Mouse (Mus musculus) granulocyte monocyte progenitor cell, adult 5-6 weeks (primary cell): ENCODE results near the gene Smim20. TPM values are rescaled to one million over a fixed set of nuclear protein-coding genes. Genes with fewer than 3 reads are reported as not detected.

Source experiments
- ATAC-seq: replicated peaks from 2 replicates; pipeline ENCODE4 v1.8.0; 2016; ENCODE audit warnings: mild to moderate bottlenecking, moderate TSS enrichment, inconsistent platforms; ENCODE audit not compliant: poor library complexity, severe bottlenecking
- total RNA-seq, 2 experiments: library from RNA; stranded (forward) in 1 of 2; stranded (reverse) in 1 of 2; fragments of 200-712, 200-1000 nt in 1 of 2; fragments of >200 nt in 1 of 2; fragmentation: Nextera tagmentation in 1 of 2; gene quantifications; 2 replicates each; pipeline ENCODE4 v1.2.3; 2014 to 2017

The Smim20 gene
- total RNA-seq (2014; fragmentation: Nextera tagmentation) (51.4 and 54.4 TPM in 2 replicates), total RNA-seq (2017) (48.3 and 57.0 TPM in 2 replicates)

DNA sequence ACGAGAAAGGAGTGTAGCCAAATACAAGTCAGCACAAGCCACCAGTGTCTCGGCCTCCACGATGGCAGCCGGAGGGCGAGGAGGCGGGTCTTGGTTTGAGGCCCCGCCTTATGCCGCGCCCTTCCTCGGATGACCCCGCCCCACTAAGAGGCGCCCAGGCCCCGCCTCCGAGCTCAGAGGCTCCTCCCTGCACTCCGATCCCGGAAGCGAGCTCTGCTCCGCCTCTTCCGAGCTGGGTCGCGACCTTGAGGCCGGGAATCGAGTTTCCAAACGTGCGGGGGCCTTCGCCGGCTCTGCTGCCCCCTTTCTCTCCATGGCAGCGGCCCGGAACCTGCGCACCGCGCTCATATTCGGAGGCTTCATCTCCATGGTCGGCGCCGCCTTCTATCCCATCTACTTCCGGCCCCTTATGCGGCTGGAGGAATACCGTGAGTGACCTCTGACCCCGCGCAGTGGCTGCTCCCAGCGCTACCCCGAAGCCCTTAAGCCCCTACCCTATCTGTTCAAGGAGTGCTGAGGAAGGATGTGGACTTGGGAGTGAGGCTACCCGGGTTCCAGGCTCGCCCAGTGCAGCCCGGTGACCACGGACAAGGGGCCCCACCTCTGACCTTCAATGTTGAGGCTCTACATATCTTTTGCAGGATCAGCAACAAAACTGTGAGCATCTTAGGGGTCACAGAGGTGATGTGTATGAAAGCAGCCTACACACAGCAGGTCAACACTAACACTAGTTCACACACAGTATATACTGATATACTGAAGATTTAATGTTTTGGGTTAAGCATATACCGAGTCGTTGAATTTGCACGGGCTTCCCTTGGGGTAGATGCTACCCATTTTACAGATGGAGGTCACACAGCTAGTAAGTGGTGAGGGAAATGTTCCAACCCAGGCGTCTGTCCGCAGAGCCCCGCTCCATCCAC is at the start of gene Smim20:
Gene Smim20, plus strand, starts transcription at position 153 of the 923 bp plus-strand sequence.
- ATAC-seq = peak; percentile 98

DNA sequence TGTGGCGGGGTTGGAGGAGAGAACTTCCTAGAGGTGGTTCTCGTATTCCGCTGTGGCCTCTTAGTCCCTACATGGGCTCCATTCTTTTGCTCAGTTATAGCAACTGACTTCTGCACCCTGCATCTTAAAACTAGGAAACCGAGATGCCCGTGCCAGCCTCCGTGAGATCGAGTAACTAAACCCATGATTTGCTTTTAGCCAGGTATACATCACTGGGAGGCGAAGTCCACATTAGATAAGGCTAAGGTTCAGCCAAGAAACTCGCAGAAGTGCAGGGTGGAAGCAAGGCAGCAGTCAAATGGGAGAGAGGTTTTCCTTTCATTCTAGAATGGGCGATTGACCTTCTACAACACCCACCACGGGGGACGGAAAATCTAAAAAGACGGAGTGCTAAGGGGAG is 41.4 kb upstream of the Smim20 start:
- ATAC-seq = no peak

DNA sequence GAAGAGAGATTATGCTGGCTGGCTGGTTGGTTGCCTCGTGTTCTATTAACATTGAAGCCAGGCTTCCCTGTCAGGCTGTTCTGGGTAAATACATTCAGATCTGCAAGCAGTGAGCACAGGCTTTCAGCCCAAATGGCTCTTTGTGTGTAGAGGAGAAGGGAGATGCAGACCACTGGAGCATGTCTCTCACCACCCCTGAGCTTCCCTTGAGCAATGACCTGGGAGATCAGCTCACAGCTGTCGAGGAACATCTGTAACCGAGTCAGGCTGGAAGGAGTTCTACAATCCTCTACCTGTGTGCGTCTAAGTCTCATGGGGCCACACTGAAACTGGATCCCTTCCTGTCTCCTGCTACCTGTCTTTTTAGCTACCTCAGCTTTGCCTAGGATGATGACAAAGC is 36.3 kb upstream of the Smim20 start:
- no peak for ATAC-seq

DNA sequence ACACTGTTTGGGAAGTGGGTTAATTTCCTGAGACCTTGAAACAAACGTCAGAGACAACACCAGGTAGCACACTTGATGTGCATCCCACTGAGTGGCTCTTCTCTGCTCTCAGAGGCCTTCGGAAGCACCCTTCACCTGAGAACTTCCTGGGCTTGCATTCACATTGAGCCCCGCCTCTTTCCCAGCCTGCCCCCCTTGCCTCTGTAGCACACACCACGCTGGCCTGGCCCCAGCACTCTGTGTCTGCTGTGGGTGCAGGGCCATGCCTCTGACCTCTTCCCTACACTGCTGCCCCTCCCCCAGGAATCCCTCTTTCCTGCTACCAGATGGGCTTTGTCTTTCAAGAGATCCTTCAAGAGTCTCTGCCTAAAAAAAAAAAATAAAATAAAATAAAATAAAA is 31.3 kb upstream of the Smim20 start:
- no peak for ATAC-seq

DNA sequence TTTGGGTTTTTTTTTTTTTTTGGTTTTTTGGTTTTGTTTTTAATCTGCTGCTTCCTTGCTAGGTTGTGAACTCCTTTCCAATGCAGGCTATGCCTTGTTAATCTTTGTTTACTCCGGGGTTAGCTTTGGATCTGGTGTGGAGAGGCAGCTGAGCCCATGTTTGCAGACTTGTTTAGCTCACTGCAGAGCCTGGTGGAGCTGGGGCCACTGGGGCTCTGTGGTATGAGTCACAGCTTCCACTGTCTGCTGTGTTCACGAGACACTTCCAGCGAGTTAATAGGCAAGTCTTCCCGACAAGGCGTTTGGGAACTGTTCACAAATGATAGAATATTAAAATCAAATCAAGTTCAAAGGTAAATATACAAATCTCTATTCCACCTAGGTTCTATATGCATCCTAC is 30.7 kb upstream of the Smim20 start:
- ATAC-seq = no peak

DNA sequence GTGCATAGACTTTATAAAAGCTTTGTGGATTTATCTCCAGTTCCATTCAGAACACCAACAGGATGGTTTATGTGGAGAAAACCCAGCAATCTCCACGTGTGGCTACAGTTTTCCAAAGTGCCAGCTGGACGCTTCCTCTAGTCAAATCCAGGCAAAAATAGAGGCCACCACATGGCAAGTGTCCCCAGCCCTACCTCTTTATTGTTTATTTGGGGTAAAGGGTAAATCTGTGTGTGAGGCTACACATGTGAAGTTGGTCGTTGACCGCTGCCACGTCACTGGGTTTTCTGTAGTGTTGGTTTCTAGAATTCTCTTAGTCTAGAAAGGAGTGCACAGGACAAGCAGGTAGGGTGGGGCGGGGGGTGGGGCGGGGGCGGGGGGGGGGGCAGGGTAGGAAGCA is 30.1 kb upstream of the Smim20 start:
- no peak for ATAC-seq

DNA sequence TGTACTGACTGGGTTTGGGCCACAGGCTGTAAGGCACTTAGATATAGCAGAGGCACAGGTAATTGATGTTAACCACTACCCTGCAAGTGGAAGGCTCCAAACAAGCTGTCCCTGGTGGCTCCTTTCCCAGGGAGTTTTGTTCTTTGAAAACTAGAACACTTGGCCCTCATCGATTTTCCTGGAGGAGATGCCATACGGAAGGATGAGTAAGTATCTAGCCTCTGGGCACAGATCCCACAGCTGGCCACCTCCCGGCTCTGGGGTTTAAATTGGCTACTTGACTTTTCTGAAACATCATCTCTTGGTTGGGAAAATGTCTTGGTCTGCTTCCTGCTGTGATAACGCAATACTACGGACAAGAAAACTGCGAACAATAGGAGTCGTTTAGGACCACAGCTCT is 28.1 kb upstream of the Smim20 start:
- ATAC-seq = no peak

DNA sequence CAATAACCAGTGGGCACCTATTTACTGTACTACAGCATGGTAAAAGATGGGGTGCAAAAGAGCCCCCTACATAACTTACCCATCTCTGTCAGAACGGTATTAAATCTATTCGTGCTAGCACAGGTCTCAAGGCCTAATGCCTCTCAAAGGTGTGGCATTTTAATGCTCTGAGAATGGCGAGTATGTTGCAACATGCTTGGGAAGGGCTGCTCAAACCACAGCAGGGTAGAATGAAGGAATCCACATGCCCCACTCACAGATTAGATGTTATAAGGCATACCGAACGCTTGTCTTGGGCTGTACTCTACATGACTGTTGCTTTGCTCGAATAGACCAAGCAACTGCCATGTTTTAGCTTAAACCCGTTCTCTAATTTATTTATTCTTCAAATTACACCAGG is 27.7 kb upstream of the Smim20 start:
- ATAC-seq = no peak

DNA sequence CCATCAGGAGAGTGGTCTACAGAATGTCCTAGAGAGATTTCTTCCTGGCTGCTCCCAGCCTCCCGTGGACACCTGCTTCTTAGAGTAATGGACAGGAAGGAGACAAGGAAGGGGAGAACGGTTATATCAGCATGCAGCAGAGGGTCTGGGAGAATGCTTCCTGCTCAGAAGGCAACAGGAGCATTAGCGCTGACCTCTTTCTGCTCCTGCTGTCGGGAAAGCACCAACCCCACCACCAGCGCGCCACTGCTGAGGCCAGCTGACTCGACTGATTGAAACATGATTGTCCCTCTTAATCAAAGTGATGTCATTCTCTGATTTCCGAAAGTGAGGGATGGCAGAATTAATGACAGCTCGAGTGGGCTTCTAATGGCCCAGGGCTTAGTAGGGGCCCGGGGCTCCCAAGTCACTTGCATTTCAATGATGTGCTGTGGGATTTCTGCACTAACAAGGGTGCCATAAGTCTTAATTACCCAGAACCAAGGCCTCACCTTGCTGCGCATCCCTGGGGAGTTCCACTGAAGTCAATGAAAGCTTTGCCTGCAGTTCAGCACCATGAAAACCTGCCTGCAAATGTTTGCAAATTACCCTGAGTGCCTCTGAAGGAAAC is 26.9 kb upstream of the Smim20 start:
- ATAC-seq = no peak

DNA sequence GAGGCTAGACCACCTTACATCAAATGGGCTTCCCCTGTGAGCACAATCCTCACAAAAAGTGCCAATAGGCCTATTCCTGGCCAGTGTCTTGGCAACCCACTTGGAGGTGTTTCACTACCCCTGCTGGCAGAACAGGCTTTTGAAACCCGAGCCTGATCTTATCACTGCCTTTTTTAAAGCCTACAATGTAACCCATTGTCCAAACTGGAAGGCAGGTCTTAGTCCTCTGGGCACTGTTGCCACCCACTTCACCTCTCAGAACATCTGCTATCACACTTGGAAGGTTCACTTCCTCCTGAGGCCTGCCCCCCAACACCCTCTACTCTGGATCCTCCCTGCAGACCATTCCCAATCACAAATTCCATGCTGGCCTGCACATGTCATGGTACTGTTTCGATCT is 25.8 kb upstream of the Smim20 start:
- ATAC-seq = no peak

DNA sequence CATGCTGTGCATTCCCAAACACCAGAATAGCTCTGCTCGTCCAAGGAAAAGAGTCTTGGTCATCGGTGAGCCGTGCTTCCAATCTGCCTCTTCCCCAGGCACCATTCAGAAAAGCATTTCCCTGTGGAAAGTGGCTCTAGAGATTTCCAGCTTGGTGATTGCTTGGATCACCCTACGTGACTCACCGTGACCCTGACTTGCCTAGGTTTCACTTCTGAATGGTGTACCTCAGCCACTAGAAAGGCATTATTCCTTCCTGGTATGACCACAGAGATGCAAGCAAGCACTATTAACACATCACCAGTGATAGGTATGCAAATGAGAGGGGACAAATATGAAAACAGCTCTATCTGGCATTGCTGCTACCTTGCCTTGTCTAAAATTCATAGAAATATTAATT is 24.9 kb upstream of the Smim20 start:
- ATAC-seq = peak; percentile 42

DNA sequence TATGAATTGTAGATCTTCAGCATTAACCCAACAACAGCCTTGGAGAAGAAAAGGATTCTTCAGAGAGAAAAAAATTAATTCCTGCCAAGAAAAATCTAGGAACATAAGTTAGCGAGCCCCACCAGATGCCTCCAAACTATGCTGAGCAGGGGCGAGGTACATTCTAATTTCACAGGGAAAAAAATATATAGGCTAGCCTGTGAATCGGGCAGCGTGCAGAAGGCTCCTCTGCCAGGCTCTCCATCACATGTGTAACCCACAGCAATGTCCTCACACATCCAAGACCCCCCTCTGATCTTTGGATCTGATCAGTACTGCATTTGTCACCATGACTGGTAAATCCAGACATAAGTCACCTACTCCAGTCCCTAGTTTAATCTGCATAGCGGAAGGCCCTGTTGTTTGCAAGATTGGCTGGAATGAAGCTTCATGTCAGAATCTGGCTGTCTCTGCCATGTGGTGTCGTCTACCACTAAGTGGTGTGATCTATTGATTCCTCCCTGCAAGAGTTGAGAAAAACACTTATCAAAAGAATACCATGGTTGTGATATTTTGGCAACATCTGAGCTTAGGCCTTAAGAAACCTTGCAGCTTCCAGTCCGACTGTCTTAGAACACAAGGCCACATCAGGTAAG is 23.9 kb upstream of the Smim20 start:
- no peak for ATAC-seq

DNA sequence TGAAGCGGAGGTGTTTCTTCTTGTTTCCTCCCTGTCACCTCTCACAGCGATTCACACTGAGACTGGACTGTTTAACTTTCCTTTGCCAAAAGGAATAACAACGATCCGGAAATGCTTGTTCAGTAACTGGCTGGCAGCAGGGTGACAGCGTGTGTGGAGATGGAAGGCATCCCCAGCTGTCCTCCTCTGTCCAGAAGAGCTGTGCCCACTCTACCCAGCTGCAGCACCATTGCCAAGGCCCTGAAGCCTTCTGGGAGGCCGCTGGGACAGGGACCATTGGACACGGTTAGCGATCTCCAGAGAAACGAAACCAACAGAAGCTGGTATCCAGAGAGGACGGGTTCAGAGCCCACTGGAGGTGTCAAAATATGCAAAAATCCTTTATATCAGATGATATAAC is 22.9 kb upstream of the Smim20 start:
- no peak for ATAC-seq

DNA sequence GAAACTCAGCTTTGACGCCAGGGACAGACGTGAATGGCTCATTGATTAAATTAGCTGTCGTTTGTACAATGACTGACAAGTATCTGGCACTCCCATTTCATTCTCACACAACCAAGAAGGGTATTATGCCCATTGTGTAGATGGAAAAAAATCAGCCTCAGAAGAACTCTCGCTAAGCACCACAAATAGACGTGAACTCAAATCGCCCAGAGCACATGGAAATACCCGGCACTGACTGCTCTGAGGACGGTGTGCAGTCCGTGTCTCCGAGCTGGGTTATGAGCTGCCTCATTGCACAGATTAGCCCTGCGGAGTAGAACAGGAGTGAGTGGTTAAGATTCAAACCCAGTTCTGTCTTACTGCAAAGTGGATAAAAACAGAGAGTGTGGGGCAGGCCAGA is 18.4 kb upstream of the Smim20 start:
- ATAC-seq = no peak

DNA sequence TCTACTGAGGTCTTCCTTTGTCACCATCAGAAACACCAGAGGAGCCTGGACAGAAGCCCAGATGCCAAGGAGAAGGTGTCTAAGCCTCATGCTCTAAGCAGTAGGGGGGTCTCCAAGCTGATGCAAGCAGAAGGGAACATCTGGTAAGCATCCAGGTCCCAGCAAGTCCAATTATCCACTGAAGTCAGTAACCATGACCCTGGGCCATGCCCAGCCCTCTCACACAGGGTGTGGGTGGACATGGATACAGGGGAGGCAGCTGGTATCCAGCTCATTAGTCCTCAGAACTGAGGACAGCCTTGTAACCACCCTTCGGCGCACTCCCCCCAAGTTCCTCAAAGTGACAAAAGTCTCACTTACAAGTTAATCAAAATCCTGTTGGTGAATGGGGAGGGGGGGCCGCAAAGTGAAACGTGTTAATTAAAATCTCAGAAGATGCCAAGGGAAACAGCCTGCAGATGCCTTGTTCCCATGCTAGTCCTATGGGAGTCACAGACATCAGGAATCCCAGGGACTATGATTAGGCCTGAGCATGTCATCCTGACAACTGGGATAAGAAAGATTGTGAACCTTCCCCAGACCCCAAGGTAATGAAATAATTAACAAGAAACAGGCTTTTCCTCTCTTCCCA is 17.3 kb upstream of the Smim20 start:
- ATAC-seq = no peak

DNA sequence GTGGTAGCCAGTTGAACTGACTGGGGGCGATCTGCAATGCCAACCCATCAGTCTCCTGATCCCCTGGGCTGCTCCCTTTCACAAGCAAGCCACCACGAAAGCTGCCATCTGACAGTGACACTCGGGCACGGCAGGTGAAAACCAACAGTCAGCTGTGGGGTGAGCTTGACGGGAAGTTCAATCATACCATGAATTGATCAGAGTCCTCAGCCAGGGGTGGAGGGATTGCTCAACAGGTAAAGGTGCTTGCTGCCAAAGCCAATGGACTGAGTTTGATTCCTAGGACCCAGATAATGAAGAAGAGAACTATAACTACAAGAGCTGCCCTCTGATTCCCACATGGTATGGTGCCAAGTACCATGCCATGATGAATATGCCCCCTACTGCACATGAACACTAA is 12.7 kb upstream of the Smim20 start:
- ATAC-seq = no peak

DNA sequence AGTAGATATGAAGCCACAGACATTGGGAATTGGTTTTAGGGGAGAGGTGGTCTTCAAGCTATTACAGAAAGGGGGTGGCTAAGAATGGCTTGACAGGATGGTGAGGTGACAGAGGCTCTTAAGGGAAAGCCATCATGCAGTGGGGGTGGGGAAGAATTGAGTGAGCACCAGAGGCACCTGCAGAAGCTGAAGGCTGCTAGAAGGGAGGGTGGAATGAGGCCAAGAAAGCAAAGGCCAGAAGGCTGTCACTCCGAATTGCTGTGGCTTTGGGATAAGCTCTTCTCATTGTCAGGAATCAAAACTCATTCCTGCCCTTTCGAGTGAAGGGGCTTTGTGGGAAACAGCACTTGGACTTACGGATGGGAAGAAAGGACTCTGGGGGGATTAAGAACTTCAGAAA is 12.1 kb upstream of the Smim20 start:
- ATAC-seq = no peak

DNA sequence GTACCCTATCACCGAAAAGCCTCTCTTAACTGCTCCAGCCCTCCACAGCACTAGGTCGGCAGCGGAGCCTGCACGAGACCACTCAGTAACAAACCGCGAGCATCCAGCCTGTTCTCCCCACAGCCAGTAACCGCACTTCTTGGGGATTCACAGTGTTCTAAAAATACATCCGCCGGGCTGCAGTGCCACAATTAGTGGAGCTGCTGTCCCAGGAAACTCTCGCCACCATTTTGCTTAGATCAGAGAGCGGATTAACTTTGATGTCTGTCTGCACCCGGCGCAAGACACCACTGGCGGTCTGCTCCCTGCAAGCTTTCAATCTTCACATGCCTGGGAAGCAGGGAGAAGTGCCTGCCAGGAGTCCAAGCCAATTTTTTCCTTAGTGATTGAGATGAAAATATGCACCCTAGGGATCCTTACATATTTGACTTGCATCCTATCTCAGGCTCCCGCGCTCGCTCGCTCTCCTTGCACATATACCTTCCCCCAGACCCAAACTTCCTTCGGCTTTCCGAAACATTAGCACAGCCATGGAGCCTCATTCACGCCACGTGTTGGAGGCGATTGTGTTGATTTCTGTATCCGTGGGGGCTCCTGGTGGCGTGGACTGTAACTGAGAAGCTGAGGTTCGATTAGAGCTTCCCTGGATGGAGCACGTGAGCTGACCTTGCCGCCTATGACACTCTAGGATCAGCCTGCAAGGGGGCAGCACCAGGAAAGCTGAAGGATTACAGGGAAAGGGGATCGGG is 8.7 kb upstream of the Smim20 start:
- ATAC-seq = peak; percentile 35; the same call in 1 of the 2 replicates

DNA sequence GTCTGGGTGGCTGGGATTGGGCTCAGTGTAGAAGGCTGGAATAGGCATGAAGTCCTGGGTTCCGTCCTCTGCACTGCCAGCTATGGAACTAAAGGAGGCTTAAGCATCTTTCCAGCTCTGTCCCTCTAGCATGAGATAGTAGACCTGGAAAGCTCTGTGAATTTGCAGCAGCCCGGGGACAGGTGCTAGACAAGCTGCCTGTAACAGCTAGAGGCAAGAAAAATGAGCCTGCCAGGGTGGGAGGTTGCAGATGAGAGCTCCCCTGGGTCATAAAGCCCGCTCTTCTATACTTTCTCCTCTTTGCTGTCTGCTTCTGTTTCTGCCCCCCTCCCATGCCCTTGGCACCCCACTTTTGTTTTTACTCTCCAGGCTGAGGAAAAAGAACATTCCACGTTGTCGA is 7.0 kb upstream of the Smim20 start:
- no peak for ATAC-seq

DNA sequence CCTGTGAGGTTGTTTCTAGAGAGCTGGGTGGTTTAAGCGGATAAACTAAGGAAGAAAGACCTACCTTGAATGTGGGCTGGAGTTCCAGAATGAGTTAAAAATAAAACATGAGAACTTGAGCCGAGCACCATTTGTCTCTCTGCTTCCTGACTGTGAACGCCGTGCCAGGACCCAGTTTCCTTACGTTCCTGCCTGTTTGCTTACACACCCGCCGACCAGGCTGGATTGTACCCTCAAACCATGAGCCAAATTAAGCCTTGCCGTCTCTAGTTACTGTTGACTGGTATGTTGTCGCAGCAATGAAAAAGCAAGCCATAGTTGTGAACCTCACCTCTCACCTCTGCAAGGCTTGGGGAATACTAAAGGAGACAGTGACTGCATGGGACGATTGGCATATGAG is 4.9 kb upstream of the Smim20 start:
- ATAC-seq = no peak
